Mouse (Mus musculus): ENCODE results near the gene Gm13277.
"Not testable (repeated sequence)": the region's sequence is repeated elsewhere in the genome, so short reads cannot be mapped to it uniquely, and the experiment has no call there.

Gm13277 gene

GRCm38 (mm10) chr4:88788402-88788801 lies at the start of gene Gm13277:
Gene Gm13277 (plus strand): TSS chr4:88788632.
- not testable (repeated sequence) for H3K36me3 ChIP-seq (ENCODE audit: control insufficient read depth, insufficient read depth, low read length, poor library complexity, severe bottlenecking); H3K27me3 ChIP-seq (ENCODE audit: control insufficient read depth, insufficient read depth, low read length, poor library complexity, severe bottlenecking); DNase-seq (ENCODE audit: low read depth, low spot score)

GRCm38 (mm10) chr4:88739036-88739435 lies 49.4 kb upstream of the Gm13277 start:
- Histone ChIP-seq H3K27me3 (ENCODE audit: control insufficient read depth, insufficient read depth, low read length, poor library complexity, severe bottlenecking) (no peaks in the 10 kb centered on the region; the same call in 1 of the 2 replicates), H3K36me3 (ENCODE audit: control insufficient read depth, insufficient read depth, low read length, poor library complexity, severe bottlenecking) (no peaks in the 10 kb centered on the region)
- no peak for DNase-seq (ENCODE audit: low read depth, low spot score)

- no peaks in the 10 kb centered on the region for H3K36me3 ChIP-seq (ENCODE audit: control insufficient read depth, insufficient read depth, low read length, poor library complexity, severe bottlenecking)
- DNase-seq (ENCODE audit: low read depth, low spot score), result no peak
- H3K27me3 ChIP-seq (ENCODE audit: control insufficient read depth, insufficient read depth, low read length, poor library complexity, severe bottlenecking), result no peaks in the 10 kb centered on the region; the same call in 1 of the 2 replicates
These were observed 47.0 kb upstream of the Gm13277 start for GRCm38 (mm10) chr4:88741426-88741825.

GRCm38 (mm10) chr4:88742771-88743371 lies 45.6 kb upstream of the Gm13277 start:
- no peaks in the 10 kb centered on the region for H3K36me3 ChIP-seq (ENCODE audit: control insufficient read depth, insufficient read depth, low read length, poor library complexity, severe bottlenecking)
- H3K27me3 ChIP-seq (ENCODE audit: control insufficient read depth, insufficient read depth, low read length, poor library complexity, severe bottlenecking), result no peaks in the 10 kb centered on the region; the same call in 1 of the 2 replicates
- DNase-seq (ENCODE audit: low read depth, low spot score), result no peak

GRCm38 (mm10) chr4:88744207-88744606 lies 44.2 kb upstream of the Gm13277 start:
- Histone ChIP-seq H3K36me3 (ENCODE audit: control insufficient read depth, insufficient read depth, low read length, poor library complexity, severe bottlenecking) (no peaks in the 10 kb centered on the region), H3K27me3 (ENCODE audit: control insufficient read depth, insufficient read depth, low read length, poor library complexity, severe bottlenecking) (no peaks in the 10 kb centered on the region; the same call in 1 of the 2 replicates)
- DNase-seq (ENCODE audit: low read depth, low spot score), result no peak

GRCm38 (mm10) chr4:88749926-88750325 lies 38.5 kb upstream of the Gm13277 start:
- Histone ChIP-seq H3K27me3 (ENCODE audit: control insufficient read depth, insufficient read depth, low read length, poor library complexity, severe bottlenecking) (no peaks in the 10 kb centered on the region), H3K36me3 (ENCODE audit: control insufficient read depth, insufficient read depth, low read length, poor library complexity, severe bottlenecking) (no peaks in the 10 kb centered on the region)
- DNase-seq (ENCODE audit: low read depth, low spot score), result no peak

GRCm38 (mm10) chr4:88754818-88755340 lies 33.6 kb upstream of the Gm13277 start, which contains the start of gene Gm13271:
Gene Gm13271 (plus strand): TSS chr4:88754868.
- not testable (repeated sequence) for H3K36me3 ChIP-seq (ENCODE audit: control insufficient read depth, insufficient read depth, low read length, poor library complexity, severe bottlenecking); H3K27me3 ChIP-seq (ENCODE audit: control insufficient read depth, insufficient read depth, low read length, poor library complexity, severe bottlenecking); DNase-seq (ENCODE audit: low read depth, low spot score)

GRCm38 (mm10) chr4:88756581-88757513 lies 31.6 kb upstream of the Gm13277 start:
- H3K36me3 ChIP-seq (ENCODE audit: control insufficient read depth, insufficient read depth, low read length, poor library complexity, severe bottlenecking); H3K27me3 ChIP-seq (ENCODE audit: control insufficient read depth, insufficient read depth, low read length, poor library complexity, severe bottlenecking): not testable (repeated sequence)
- peak; percentile 34 for DNase-seq (ENCODE audit: low read depth, low spot score)

- H3K36me3 ChIP-seq (ENCODE audit: control insufficient read depth, insufficient read depth, low read length, poor library complexity, severe bottlenecking); H3K27me3 ChIP-seq (ENCODE audit: control insufficient read depth, insufficient read depth, low read length, poor library complexity, severe bottlenecking): not testable (repeated sequence)
- DNase-seq (ENCODE audit: low read depth, low spot score), result peak; percentile 92
These were observed 30.8 kb upstream of the Gm13277 start for GRCm38 (mm10) chr4:88757628-88758031.

- H3K36me3 ChIP-seq (ENCODE audit: control insufficient read depth, insufficient read depth, low read length, poor library complexity, severe bottlenecking); H3K27me3 ChIP-seq (ENCODE audit: control insufficient read depth, insufficient read depth, low read length, poor library complexity, severe bottlenecking); DNase-seq (ENCODE audit: low read depth, low spot score): not testable (repeated sequence)
These were observed 29.7 kb upstream of the Gm13277 start for GRCm38 (mm10) chr4:88758751-88759150.

- DNase-seq (ENCODE audit: low read depth, low spot score); H3K27me3 ChIP-seq (ENCODE audit: control insufficient read depth, insufficient read depth, low read length, poor library complexity, severe bottlenecking); H3K36me3 ChIP-seq (ENCODE audit: control insufficient read depth, insufficient read depth, low read length, poor library complexity, severe bottlenecking): not testable (repeated sequence)
These were observed 28.7 kb upstream of the Gm13277 start, which contains the start of gene Gm13283 for GRCm38 (mm10) chr4:88759610-88760268. Gene Gm13283 (plus strand): TSS chr4:88760119.

GRCm38 (mm10) chr4:88760431-88760830 lies 28.0 kb upstream of the Gm13277 start:
- not testable (repeated sequence) for H3K27me3 ChIP-seq (ENCODE audit: control insufficient read depth, insufficient read depth, low read length, poor library complexity, severe bottlenecking); H3K36me3 ChIP-seq (ENCODE audit: control insufficient read depth, insufficient read depth, low read length, poor library complexity, severe bottlenecking)
- peak; percentile 79 for DNase-seq (ENCODE audit: low read depth, low spot score)

GRCm38 (mm10) chr4:88761776-88762175 lies 26.7 kb upstream of the Gm13277 start:
- H3K27me3 ChIP-seq (ENCODE audit: control insufficient read depth, insufficient read depth, low read length, poor library complexity, severe bottlenecking); DNase-seq (ENCODE audit: low read depth, low spot score); H3K36me3 ChIP-seq (ENCODE audit: control insufficient read depth, insufficient read depth, low read length, poor library complexity, severe bottlenecking): not testable (repeated sequence)

GRCm38 (mm10) chr4:88762341-88762740 lies 26.1 kb upstream of the Gm13277 start:
- not testable (repeated sequence) for H3K27me3 ChIP-seq (ENCODE audit: control insufficient read depth, insufficient read depth, low read length, poor library complexity, severe bottlenecking); DNase-seq (ENCODE audit: low read depth, low spot score); H3K36me3 ChIP-seq (ENCODE audit: control insufficient read depth, insufficient read depth, low read length, poor library complexity, severe bottlenecking)

All from splenic B cell, adult 2 months (primary cell).